Mouse (Mus musculus): ENCODE results near the gene Rpl41.

- TF ChIP-seq CTCF (IDR thresholded peaks at IDR 0.05; ENCODE audit: low read depth) (no peak), EP300 (IDR thresholded peaks at IDR 0.05; ENCODE audit: low read depth) (no peak)
Observed at GRCm38 (mm10) chr10:128511189-128511588, 37.9 kb downstream of the Rpl41 start.
